Mouse (Mus musculus) hindbrain, embryonic 14.5 days (tissue): Measurements from ENCODE around the gene Ppil3. TPM values are rescaled to one million over a fixed set of nuclear protein-coding genes. Genes with fewer than 3 reads are reported as not detected.

Source experiments
- ATAC-seq: fragments of 200-750 bp; cut with Nextera tagmentation; 2 replicates; pipeline ENCODE4 v1.8.0; 2017; ENCODE audit warnings: moderate number of reproducible peaks, mild to moderate bottlenecking, moderate TSS enrichment, moderate library complexity; ENCODE audit not compliant: low FRiP score
- DNase-seq: peaks from one replicate; pipeline ENCODE4 v3.0.0-alpha.2; 2015; ENCODE audit warnings: low spot score
- H3K27ac ChIP-seq: fragments of 300-500 bp; sonication (generic); 2 replicates; pipeline ENCODE4 v1.5.1; 2014; ENCODE audit warnings: mild to moderate bottlenecking, moderate library complexity
- H3K27me3 ChIP-seq: fragments of 300-500 bp; sonication (generic); 2 replicates; pipeline ENCODE4 v1.6.1; 2014; ENCODE audit warnings: mild to moderate bottlenecking, low read length, mixed read lengths; ENCODE audit not compliant: control insufficient read depth, insufficient read depth
- H3K36me3 ChIP-seq: fragments of 300-500 bp; sonication (generic); replicated peaks from 2 replicates; pipeline ENCODE4 v1.6.1; 2014; ENCODE audit not compliant: control insufficient read depth, insufficient read depth
- H3K4me1 ChIP-seq: fragments of 300-500 bp; sonication (generic); replicated peaks from 2 replicates; pipeline ENCODE4 v1.6.1; 2014; ENCODE audit warnings: antibody characterized with exemption, low read length, mixed read lengths; ENCODE audit not compliant: control insufficient read depth, insufficient read depth
- H3K4me2 ChIP-seq: fragments of 300-500 bp; sonication (generic); replicated peaks from 2 replicates; pipeline ENCODE4 v1.6.1; 2014; ENCODE audit warnings: mild to moderate bottlenecking, moderate library complexity
- H3K4me3 ChIP-seq: fragments of 300-500 bp; sonication (generic); replicated peaks from 2 replicates; pipeline ENCODE4 v1.5.1; 2014; ENCODE audit warnings: mild to moderate bottlenecking, low read length
- H3K9ac ChIP-seq: fragments of 300-500 bp; sonication (generic); 2 replicates; pipeline ENCODE4 v1.6.1; 2014
- H3K9me3 ChIP-seq: fragments of 300-500 bp; sonication (generic); 2 replicates; pipeline ENCODE4 v1.6.1; 2016; ENCODE audit warnings: low read length; ENCODE audit not compliant: control insufficient read depth
- WGBS: fragments of 180-500 bp; shearing (Covaris S2); extraction: QIAGEN DNeasy Blood & Tissue Kit; methylation state at CpG from one replicate; pipeline ENCODE4 v1.1.7; 2014; 5-methylcytosine and 5-hydroxymethylcytosine counted together
- polyA plus RNA-seq: library from polyadenylated mRNA; unstranded; fragments of >200 nt; fragmentation: Nextera tagmentation; extraction: Ambion mirVana; gene quantifications from 2 replicates; pipeline ENCODE4 v1.2.1, GENCODE M21; 2014

Ppil3 gene
- polyA plus RNA-seq, 1 experiment from 2014 or later: 57.8 TPM

DNA sequence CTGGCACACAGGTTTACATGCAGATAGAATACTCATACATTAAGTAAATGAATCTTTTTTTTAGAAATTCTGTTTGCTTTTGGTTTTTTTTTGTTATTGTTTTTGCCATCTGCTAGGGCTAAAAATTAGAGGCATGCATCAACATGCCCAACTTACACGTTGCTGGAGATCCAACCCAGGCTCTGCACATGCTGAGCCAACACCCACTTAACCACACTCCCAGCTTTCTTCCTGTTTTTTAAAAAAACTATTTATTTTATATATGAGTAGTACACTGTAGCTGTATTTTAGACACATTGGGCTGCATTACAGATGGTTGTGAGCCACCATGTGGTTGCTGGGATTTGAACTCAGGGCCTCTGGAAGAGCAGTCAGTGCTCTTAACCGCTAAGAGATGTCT, 29.2 kb downstream of the Ppil3 start:
- Histone ChIP-seq H3K4me1 (peaks cover 6% of the 10 kb centered on the region; the same call in 1 of the 2 replicates), H3K36me3 (peaks cover 92% of the 10 kb centered on the region), H3K9ac (no peak overlapping the region), H3K27ac (no peak overlapping the region), H3K9me3 (no peaks in the 10 kb centered on the region), H3K4me3 (no peak overlapping the region), H3K27me3 (no peaks in the 10 kb centered on the region), H3K4me2 (no peak overlapping the region)
- ATAC-seq: no peak
- 88% methylated on average over 2 of the region's 2 CpGs for WGBS
- no peak for DNase-seq

- Histone ChIP-seq H3K27me3 (no peaks in the 10 kb centered on the region), H3K4me1 (0 out of 2 replicates have a peak, but pooled peaks cover 3% of the 10 kb centered on the region), H3K4me2 (no peak overlapping the region), H3K4me3 (no peak overlapping the region), H3K9me3 (no peaks in the 10 kb centered on the region), H3K36me3 (peaks cover 96% of the 10 kb centered on the region), H3K9ac (no peak overlapping the region), H3K27ac (no peak overlapping the region)
- DNase-seq: no peak
- ATAC-seq: no peak
- 37% methylated on average over 1 of the region's 1 CpGs for WGBS
These were observed 29.8 kb downstream of the Ppil3 start for GRCm38 (mm10) chr1:58415442-58415841.

DNA sequence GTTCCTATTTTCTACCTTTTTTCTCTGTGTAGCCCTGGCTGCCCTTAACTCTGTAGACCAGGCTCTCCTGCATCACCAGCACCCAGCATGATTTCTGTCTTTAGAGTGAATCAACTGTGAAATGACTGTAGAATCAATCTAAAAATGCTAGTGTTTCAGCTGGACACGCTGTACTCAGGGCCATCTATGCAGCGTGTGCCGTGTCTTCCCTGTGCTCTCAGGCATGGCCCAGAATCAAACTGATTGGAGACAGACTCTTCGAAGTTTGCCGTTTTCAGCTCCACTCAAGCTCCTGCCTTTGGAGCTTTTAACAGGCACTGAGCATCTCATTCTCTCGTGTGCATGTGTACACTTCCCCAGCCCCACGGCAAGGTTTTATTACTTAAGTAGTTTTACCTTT, 34.5 kb downstream of the Ppil3 start:
- ATAC-seq (no peak), DNase-seq (no peak)
- Histone ChIP-seq H3K9me3 (no peaks in the 10 kb centered on the region), H3K27me3 (no peaks in the 10 kb centered on the region), H3K4me1 (no peaks in the 10 kb centered on the region), H3K27ac (no peak overlapping the region), H3K4me2 (no peak overlapping the region), H3K9ac (no peak overlapping the region), H3K36me3 (peaks cover 87% of the 10 kb centered on the region), H3K4me3 (no peak overlapping the region)
- WGBS: 87% methylated on average over 7 of the region's 7 CpGs

- no peak overlapping the region for H3K27ac ChIP-seq
- no peaks in the 10 kb centered on the region for H3K4me1 ChIP-seq
- no peak for DNase-seq
- 84% methylated on average over 3 of the region's 3 CpGs for WGBS
- no peak for ATAC-seq
- no peaks in the 10 kb centered on the region for H3K9me3 ChIP-seq
- no peak overlapping the region for H3K4me3 ChIP-seq
- H3K36me3 ChIP-seq: peaks cover 87% of the 10 kb centered on the region
- H3K27me3 ChIP-seq: no peaks in the 10 kb centered on the region
- no peak overlapping the region for H3K9ac ChIP-seq
- no peak overlapping the region for H3K4me2 ChIP-seq
These were observed 35.1 kb downstream of the Ppil3 start for GRCm38 (mm10) chr1:58410198-58410588.

DNA sequence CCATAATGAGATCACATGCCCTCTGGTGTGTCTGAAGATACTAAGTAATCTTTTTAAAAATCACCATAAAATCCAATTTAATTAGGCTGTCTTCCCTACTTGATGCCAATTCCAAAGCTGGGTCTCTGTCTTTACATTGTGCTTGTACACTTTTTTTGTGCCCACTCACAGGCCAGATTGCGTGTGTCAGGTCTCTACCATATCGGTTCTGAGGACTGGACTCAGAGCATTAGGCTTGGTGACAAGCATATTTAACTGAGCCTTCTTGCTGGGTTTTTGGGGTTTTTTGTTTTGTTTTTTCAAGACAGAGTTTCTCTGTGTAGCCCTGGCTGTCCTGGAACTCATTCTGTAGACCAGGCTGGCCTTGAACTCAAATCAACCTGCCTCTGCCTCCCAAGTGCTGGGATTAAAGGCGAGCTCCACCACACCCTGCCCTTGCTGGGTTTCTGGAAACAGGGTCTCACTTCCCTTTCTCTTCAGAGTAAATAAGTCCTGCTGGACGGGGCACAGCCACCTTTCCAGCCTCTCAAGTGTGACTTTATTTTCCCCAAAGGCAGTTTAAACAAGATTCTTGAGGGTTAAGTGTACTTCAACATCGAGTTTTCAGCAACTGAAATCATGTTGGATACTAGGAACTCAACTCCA, 35.6 kb downstream of the Ppil3 start:
- Histone ChIP-seq H3K27ac (no peak overlapping the region), H3K9me3 (no peaks in the 10 kb centered on the region), H3K4me2 (no peak overlapping the region), H3K4me3 (no peak overlapping the region), H3K27me3 (no peaks in the 10 kb centered on the region), H3K9ac (no peak overlapping the region), H3K4me1 (no peaks in the 10 kb centered on the region), H3K36me3 (peaks cover 87% of the 10 kb centered on the region)
- 92% methylated on average over 5 of the region's 5 CpGs for WGBS
- DNase-seq (no peak), ATAC-seq (0 out of 2 replicates have a peak, but pooled peaks have one; percentile 17)

DNA sequence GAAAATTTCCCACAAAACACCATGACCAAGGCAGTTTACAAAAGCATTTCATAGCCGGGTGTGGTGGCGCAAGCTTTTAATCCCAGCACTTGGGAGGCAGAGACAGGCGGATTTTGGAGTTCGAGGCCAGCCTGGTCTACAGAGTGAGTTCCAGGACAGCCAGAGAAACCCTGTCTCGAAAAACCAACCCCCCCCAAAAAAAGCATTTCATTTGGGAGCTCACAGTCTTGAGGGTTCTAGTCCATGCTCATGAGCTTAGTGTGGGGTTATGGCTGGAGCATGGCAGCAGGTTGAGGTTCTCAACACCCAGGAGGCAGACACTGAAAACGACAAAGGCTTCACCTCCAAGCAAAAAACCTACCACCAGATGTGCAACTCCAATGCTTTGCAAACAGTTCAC, 37.1 kb downstream of the Ppil3 start:
- no peak for ATAC-seq
- DNase-seq: no peak
- Histone ChIP-seq H3K4me1 (no peaks in the 10 kb centered on the region), H3K36me3 (peaks cover 87% of the 10 kb centered on the region), H3K9ac (no peak overlapping the region), H3K9me3 (no peaks in the 10 kb centered on the region), H3K4me2 (no peak overlapping the region), H3K27me3 (no peaks in the 10 kb centered on the region), H3K4me3 (no peak overlapping the region), H3K27ac (no peak overlapping the region)
- 86% methylated on average over 6 of the region's 6 CpGs for WGBS

GRCm38 (mm10) chr1:58407321-58407720, 38.0 kb downstream of the Ppil3 start:
- ATAC-seq: no peak
- Histone ChIP-seq H3K4me2 (no peak overlapping the region), H3K27ac (no peak overlapping the region), H3K9me3 (no peaks in the 10 kb centered on the region), H3K9ac (no peak overlapping the region), H3K4me1 (no peaks in the 10 kb centered on the region), H3K36me3 (peaks cover 87% of the 10 kb centered on the region), H3K27me3 (no peaks in the 10 kb centered on the region), H3K4me3 (no peak overlapping the region)
- WGBS: 97% methylated on average over 7 of the region's 7 CpGs
- DNase-seq: no peak

- no peak overlapping the region for H3K27ac ChIP-seq
- ATAC-seq (no peak), DNase-seq (no peak)
- 93% methylated on average over 5 of the region's 5 CpGs for WGBS
- no peak overlapping the region for H3K4me3 ChIP-seq
- H3K9ac ChIP-seq: no peak overlapping the region
- no peaks in the 10 kb centered on the region for H3K4me1 ChIP-seq
- H3K4me2 ChIP-seq: no peak overlapping the region
- peaks cover 86% of the 10 kb centered on the region for H3K36me3 ChIP-seq
- H3K9me3 ChIP-seq: no peaks in the 10 kb centered on the region
- no peaks in the 10 kb centered on the region for H3K27me3 ChIP-seq
These were observed 41.5 kb downstream of the Ppil3 start for GRCm38 (mm10) chr1:58403745-58404144.

GRCm38 (mm10) chr1:58401396-58401795, 43.9 kb downstream of the Ppil3 start:
- Histone ChIP-seq H3K36me3 (peaks cover 96% of the 10 kb centered on the region), H3K9ac (no peak overlapping the region), H3K9me3 (no peaks in the 10 kb centered on the region), H3K4me3 (no peak overlapping the region), H3K27me3 (no peaks in the 10 kb centered on the region), H3K4me1 (no peaks in the 10 kb centered on the region), H3K27ac (no peak overlapping the region), H3K4me2 (no peak overlapping the region)
- DNase-seq: no peak
- WGBS: 89% methylated on average over 6 of the region's 6 CpGs
- ATAC-seq: no peak

DNA sequence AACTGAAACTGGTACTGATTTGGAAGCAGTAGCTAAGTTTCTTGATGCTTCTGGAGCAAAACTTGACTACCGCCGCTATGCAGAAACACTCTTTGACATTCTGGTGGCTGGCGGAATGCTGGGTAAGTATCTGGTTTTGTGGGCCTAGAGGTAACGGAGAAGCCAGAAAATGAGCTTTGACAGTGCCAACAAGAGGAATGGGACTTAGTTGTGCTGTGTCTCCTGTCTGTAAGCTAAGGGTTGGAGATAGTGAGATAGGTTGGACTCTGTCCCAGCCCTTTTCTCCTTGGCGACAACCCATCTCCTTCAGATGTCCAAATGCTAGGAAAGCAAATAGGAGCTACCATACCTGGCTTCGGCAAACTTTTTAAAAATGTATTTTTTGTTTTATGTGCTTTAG, 47.6 kb downstream of the Ppil3 start:
- peaks cover 82% of the 10 kb centered on the region for H3K36me3 ChIP-seq
- WGBS: 93% methylated on average over 6 of the region's 6 CpGs

More for the DNA sequence above, 47.6 kb downstream of the Ppil3 start:
- Histone ChIP-seq H3K9me3 (no peaks in the 10 kb centered on the region), H3K4me2 (no peak overlapping the region), H3K9ac (no peak overlapping the region), H3K4me1 (peaks cover 8% of the 10 kb centered on the region), H3K4me3 (no peak overlapping the region), H3K27ac (no peak overlapping the region), H3K27me3 (no peaks in the 10 kb centered on the region)
- ATAC-seq (no peak), DNase-seq (no peak)
